Mouse (Mus musculus): ENCODE measurements at regions not wholly inside any gene's neighbourhood (a gene's known extent, or its start where the extent isn't known, plus 50 kb on each side); places are given as distances from the start of the nearest gene placed in this dataset.
A peak's percentile ranks its signal among the peaks of the same experiment; 100 is the strongest.

DNA sequence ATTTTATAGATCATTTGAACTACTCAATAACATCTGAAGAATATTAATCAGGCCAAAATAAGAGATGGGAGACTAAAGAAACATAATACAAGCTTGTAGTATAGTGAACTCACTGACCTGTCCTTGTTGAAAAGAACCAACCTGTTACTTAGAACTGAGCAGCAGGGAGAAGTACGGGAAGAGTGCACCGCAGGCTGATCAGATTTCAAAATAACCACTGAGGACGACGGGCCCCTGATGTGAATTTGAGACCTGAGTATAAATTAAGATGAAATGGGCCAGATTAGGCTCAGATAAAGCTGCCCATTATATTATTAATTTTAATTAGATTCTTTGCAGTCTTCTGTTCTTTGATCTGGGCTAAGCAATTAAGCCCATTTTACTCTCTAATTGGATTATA is 391.2 kb upstream of the Tyrp1 start:
- DNase-seq (ENCODE audit: low read depth, low spot score) = no peak

DNA sequence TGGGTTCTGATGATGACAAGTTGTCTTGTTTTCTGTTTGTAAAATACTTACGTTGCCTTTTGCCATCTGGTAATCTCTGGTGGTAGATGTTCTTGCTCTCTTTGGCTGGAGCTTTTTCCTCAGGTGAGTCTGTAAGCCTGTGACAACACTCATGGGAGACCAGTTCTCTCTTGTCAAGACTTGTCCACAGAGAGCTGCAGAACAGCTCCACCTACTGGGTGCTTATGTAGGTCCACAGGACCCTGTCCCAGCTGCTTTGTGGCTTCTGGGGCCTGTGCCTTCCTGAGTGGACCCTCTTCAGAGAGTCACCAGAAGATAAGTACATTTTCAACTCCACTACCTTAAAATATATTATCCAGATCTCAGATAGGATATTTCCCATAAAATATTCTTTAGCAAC is 370.3 kb upstream of the Tyrp1 start:
- peak; percentile 39 for DNase-seq (ENCODE audit: low read depth, low spot score)

DNA sequence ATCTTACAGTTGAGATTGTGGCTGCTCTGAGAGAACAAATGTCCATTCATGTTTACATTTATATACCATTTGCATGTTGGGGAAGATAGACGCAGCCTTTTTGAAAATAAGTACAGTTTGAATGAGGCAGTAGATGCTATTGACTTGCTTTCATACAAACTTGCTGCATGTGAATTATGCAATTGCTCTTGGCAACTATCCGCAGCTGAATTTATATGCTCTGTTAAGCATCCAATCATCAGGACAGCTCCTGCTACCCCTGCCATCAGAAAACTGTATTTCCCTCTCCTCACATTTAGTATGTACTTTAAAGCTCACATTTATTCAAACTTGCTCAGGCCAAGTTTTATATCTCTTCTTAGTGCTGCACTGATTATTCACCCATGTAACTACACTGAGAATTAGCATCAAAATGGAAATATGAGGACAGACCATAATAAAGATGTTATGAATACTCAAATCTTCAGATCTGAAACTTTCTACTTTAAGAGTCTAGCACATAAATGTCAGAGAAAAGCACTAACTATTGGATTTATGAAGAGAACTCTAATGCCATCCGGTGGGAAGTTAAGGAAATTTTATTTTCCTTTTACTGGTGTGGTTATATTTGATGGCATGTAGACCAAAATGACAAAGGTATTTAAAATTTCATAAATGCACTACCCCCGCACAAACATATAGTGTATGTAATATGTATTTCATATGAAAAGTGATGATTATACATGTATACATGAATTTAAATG is 358.0 kb upstream of the Tyrp1 start:
- no peak for DNase-seq (ENCODE audit: low read depth, low spot score)

DNA sequence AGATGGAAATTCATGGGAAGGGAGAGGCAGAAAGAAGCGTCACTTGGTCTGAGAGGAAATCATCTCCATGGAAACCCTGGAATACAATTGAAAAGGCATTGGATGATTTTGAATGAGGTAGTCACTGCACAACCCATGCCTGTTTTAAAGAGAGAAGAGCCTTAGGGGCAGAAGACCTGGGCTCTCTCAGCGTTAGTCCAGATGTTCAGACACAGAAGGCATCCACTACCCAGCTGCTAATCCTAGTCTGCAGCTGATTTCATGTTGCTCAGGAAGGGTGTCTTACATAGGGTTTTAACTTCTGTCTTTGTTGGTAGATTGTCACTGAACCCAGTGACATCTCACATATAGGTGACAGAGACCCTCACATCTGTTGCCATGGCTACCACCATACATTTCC is 318.8 kb upstream of the Tyrp1 start:
- DNase-seq (ENCODE audit: low read depth, low spot score) = no peak

DNA sequence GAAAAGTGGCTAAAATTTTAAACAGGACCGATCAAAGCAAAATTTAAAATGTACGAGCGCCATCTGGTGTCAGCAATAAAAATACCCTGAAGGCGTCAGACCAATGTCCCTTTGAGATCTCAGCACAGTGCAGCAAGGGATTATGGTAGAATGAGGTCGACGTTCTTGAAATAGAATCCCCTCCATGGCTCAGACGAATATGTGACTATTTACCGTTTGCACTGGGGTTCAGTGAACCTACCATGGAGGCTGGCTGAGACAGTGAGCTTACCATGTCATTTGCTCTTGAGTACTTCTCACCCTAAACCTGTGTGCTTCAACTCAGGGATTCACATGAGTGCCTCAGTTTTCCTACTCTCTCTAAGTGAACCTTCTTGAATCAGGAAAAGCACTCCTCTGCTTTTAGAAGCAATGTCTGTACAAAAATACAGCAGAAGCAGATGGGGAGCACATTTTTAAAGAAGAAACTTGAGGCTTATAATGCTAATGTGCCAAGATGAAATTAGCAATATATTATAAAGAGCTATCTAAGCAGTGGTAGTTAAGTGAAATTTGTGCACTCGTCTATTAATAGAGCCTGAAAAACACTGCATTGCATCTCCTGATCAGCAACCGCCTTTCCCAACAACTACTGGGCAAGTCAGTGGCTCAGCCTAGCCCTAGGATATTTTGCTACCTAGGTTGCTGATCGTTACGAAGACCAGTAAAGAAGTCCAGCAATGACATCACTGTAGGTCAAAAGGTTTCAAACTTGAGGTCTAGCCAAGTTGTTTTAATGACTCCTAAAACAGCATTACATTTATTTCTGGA is 316.2 kb upstream of the Tyrp1 start:
- peak; percentile 39 for DNase-seq (ENCODE audit: low read depth, low spot score)

DNA sequence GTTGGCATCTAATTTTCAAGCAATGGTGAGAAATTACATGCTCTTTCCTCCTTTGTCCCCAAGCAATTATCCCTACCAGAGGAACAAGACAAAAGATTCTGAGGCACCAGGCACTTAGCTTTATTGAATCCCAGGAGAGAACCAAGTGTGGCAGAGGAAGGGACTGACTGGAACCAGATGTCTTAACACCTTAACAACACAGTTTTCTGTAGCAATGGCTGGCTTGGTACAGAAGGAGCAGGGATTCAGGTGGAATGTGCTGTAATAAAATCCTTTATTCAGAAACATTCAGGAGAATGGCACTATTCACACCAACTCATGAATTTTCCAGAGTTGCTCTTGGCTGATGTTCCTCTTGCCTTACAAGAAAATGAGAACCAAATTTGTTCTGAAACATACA is 315.3 kb upstream of the Tyrp1 start:
- DNase-seq (ENCODE audit: low read depth, low spot score) = no peak

DNA sequence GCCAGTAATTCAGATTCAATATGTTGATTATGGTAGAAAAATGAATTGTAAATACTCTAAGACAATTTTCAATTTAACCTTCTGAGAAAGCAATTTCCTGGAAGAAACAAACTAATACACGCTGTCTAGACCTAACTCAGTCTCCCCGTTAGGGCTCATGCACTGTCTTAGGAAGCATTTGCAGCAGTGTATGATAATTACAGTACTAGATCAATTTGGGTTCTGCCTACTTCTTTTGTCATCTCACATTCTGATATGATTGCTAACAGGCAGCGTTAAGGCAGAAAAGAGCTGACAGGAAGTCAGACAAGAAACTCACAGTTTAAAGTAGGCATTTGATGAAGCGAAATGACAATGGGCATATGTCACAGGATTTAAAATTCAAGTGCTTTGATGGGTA is 294.1 kb upstream of the Tyrp1 start:
- DNase-seq (ENCODE audit: low read depth, low spot score) = no peak

DNA sequence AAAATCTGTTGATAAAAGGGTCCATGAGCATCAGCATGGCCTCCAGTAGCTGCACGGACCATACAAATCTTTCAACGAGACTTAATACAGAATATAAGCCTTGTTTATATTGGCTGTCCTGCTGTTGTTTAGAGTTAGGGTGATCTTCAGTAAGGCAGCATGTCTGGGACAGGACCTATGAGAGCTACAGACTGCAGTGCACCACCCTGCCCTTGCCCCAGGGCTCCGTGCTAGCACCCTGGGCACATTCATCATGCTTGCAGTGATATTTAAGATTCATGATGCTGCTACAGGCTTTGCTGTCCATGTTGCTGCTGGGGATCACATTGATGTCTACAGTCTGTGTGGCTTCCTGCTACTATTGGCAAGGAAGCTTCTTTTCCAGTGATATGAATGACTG is 288.8 kb upstream of the Tyrp1 start:
- DNase-seq (ENCODE audit: low read depth, low spot score) = no peak

DNA sequence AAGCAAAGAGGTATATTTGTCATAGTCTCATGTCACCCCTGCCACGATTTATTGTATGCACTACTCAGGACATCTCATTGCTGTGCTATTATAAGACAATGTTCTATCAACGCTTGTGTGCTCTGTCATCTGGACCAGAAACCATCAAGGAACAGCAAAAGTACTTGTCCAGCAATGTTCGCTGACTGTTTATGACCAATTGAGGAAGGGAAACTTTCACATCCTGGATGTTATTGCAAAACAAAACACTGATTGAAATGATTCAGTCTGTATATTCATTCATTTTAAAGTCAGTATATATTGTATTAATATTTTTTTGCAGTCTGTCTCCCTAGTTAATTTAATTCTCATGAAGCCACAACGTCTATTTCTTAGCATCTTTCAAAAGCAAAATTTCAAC is 244.5 kb upstream of the Tyrp1 start:
- DNase-seq (ENCODE audit: low read depth, low spot score) = no peak

DNA sequence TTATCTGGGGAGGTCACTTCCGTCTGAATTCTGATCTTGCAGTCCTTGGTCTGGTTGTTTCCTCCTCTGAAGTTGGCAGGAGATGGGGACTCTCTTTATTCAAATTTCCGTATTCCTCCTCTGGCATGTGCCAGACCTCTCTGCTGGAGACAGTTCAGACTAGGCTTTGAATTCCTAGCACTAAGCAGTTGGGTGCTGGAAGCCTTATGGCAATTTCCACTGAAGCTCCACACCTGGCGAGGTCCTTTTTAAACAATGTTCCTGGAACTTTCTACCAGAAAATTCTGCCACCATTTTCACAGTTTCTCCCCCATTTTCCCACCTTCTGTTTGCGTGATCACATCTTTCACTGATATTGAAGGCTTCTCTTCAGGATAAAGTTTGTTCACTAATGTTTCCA is 205.7 kb upstream of the Tyrp1 start:
- no peak for DNase-seq (ENCODE audit: low read depth, low spot score)

DNA sequence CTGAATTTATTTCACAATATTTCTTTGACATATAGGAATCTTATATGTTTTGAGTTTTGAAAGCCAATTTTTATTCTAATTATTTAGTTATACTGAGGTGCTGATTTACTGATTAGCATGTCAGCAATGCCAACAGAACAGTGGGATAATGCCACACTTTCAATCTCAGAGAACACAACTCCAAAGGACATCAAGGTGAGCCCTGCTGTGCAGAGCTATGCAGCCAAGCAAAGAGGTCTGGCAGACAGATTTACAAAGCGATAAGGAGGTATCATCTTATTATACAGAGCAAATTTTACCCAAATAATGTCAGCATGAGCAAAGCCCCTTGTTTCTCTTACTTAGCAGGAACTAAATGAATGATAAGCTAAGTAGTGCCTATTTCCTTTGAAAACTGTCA is 204.7 kb upstream of the Tyrp1 start:
- DNase-seq (ENCODE audit: low read depth, low spot score) = no peak

DNA sequence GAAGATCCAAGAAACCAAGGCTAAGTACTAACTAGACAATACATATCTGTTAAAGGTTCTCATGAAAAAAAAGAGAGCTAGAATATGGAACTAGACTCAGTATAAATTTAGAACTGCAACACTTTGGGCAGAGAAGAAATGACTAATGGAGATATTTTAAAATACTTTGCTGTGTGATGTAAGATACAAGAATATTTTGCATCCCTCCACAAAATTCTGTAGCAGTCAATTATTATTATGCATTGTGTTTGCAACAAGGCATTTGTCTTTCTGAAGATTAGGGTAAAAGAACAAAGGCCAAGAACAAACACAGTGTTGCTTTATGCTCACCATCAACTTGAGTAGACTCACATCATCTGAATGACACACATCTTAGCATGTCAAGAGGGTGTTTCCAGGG is 203.7 kb upstream of the Tyrp1 start:
- DNase-seq (ENCODE audit: low read depth, low spot score) = no peak

DNA sequence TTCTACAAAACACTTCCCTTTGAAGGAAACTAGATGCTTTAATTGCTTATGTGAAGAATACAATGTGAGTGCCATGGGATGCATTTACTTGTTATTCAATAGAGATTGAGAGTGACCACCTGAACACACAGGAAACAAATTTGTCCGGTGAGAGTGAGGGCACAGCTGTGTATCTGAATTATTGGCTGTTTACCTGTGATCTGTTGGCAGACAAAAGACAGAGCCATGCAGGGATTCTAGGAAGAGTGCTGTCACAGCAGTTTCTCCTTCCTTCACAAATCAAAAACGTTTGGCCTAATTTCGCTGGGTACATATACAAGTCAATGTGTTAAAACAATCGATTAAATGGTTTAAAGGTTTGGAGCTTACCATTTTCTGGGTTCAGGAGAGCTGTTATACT is 202.9 kb upstream of the Tyrp1 start:
- no peak for DNase-seq (ENCODE audit: low read depth, low spot score)

DNA sequence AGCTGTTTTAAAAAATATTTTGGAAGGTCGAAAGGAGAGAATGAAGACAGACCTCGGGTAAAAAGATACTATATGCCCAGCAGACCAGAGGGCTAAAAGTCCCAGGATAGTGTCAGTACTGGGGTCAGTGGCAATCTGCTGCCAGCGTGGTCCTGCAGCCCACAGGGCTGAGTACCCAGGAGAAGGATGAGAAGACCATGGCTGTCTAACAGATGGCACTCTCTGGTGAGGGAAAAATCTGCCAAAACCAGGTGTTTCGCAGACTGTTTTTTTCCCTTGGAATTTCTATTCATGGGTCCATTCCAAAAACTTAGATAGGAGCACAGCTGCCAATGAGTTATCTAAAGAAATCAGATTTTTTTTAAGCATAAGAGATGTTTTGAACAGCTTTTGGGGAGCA is 202.5 kb upstream of the Tyrp1 start:
- DNase-seq (ENCODE audit: low read depth, low spot score) = no peak

DNA sequence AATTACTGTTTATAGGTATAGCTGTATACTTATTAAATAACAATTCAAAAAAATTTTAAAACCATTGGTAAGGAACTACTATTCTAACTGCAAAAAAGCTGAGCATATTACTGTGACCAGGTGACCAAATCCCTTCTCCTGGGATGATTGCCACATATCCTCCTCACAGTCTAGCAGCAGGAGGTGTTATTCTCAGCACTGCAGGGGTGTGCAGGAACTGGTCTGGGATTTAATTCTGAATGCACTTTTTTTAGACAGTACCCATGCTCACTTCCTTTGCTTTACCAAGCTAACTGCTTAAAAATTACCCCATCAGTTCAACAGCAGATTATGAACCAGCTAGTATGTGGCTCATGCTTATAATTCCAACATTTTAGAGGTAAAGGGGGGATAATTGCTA is 195.5 kb upstream of the Tyrp1 start:
- DNase-seq (ENCODE audit: low read depth, low spot score) = no peak

Data from ZHBTc4 (cell line).